Mouse (Mus musculus) forebrain, postnatal 0 days (tissue): ENCODE data around the gene Kcnq5. TPM values are rescaled to one million over a fixed set of nuclear protein-coding genes. Genes with fewer than 3 reads are reported as not detected.

Experiments
- ATAC-seq: fragments of 200-750 bp; cut with Nextera tagmentation; 2 replicates; pipeline ENCODE4 v1.8.0; 2017; ENCODE audit warnings: mild to moderate bottlenecking, moderate library complexity
- DNase-seq: peaks from one replicate; pipeline ENCODE4 v3.0.0-alpha.2; 2015
- H3K27ac ChIP-seq: fragments of 300-500 bp; sonication (generic); 2 replicates; pipeline ENCODE4 v1.5.1; 2014; ENCODE audit warnings: low read depth, mild to moderate bottlenecking, antibody characterized with exemption, low read length, moderate library complexity, mixed read lengths
- H3K27me3 ChIP-seq: fragments of 300-500 bp; sonication (generic); 2 replicates; pipeline ENCODE4 v1.6.1; 2014; ENCODE audit warnings: mild to moderate bottlenecking, low read length, mixed read lengths; ENCODE audit not compliant: insufficient read depth
- H3K36me3 ChIP-seq: fragments of 300-500 bp; sonication (generic); 2 replicates; pipeline ENCODE4 v1.6.1; 2014; ENCODE audit warnings: mild to moderate bottlenecking, moderate library complexity; ENCODE audit not compliant: insufficient read depth
- H3K4me1 ChIP-seq: fragments of 300-500 bp; sonication (generic); 2 replicates; pipeline ENCODE4 v1.6.1; 2014; ENCODE audit warnings: antibody characterized with exemption; ENCODE audit not compliant: insufficient read depth
- H3K4me2 ChIP-seq: fragments of 300-500 bp; sonication (generic); 2 replicates; pipeline ENCODE4 v1.6.1; 2014; ENCODE audit warnings: low read depth, mild to moderate bottlenecking, moderate library complexity
- H3K4me3 ChIP-seq: fragments of 300-500 bp; sonication (generic); 2 replicates; pipeline ENCODE4 v1.5.1; 2014; ENCODE audit warnings: low read depth, low read length, mixed read lengths
- H3K9ac ChIP-seq: fragments of 300-500 bp; sonication (generic); 2 replicates; pipeline ENCODE4 v1.6.1; 2014; ENCODE audit warnings: mild to moderate bottlenecking
- H3K9me3 ChIP-seq: fragments of 300-500 bp; sonication (generic); 2 replicates; pipeline ENCODE4 v1.6.1; 2016; ENCODE audit warnings: low read length
- CTCF ChIP-seq: sonication (generic); IDR thresholded peaks from 2 replicates; pipeline ENCODE4 v1.5.1; 2016; ENCODE audit warnings: antibody characterized with exemption, control low read depth, low read depth
- WGBS: fragments of 180-500 bp; shearing (Covaris S2); extraction: QIAGEN DNeasy Blood & Tissue Kit; methylation state at CpG from one replicate; pipeline ENCODE4 v1.1.7; 2014; 5-methylcytosine and 5-hydroxymethylcytosine counted together
- polyA plus RNA-seq: library from polyadenylated mRNA; unstranded; fragments of >200 nt; fragmentation: Nextera tagmentation; extraction: Ambion mirVana; gene quantifications from 2 replicates; pipeline ENCODE4 v1.2.1, GENCODE M21; 2015
- total RNA-seq: library from RNA; depleted of rRNA; stranded (reverse); fragments of >200 nt; gene quantifications from 2 replicates; pipeline ENCODE4 v1.2.3, GENCODE M21; 2014

The Kcnq5 gene
- total and polyA plus RNA-seq, 2 experiments from 2014 or later = 3.4 to 17.7 TPM

DNA sequence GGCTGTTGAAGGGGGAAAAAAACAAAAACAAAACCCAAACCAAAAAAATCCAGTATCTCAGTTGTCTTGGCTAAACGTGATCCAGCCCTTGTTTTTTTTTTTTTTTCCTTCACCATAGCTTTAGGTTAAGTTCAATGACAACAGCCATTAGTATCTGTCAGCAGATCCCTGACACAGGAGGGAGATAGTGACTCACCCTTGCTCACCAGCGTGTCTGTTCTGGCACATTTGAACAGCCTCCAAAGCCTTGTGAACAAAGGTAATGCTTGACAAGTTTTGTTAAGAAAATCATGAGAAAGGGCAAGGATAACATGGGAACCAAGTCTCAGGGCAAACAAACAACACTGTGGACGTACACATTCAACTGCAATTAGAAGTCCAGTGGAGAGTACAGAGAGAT is 123.2 kb downstream of the Kcnq5 start:
- TF ChIP-seq CTCF = no peak
- no peaks in the 10 kb centered on the region for H3K4me1 ChIP-seq
- WGBS = 45% methylated on average over 3 of the region's 3 CpGs

GRCm38 (mm10) chr1:21837387-21837786 is 124.4 kb downstream of the Kcnq5 start:
- Histone ChIP-seq H3K4me2 (no peak overlapping the region), H3K9ac (no peak overlapping the region), H3K27me3 (no peaks in the 10 kb centered on the region), H3K27ac (no peak overlapping the region), H3K36me3 (no peaks in the 10 kb centered on the region), H3K4me1 (no peaks in the 10 kb centered on the region), H3K4me3 (no peak overlapping the region), H3K9me3 (no peaks in the 10 kb centered on the region)
- DNase-seq (no peak), ATAC-seq (no peak)
- TF ChIP-seq CTCF = no peak
- WGBS = 85% methylated on average over 2 of the region's 2 CpGs

More for the DNA sequence above, 123.2 kb downstream of the Kcnq5 start:
- Histone ChIP-seq H3K9me3 (no peaks in the 10 kb centered on the region), H3K4me2 (no peak overlapping the region), H3K4me3 (no peak overlapping the region), H3K27me3 (no peaks in the 10 kb centered on the region), H3K36me3 (no peaks in the 10 kb centered on the region), H3K27ac (no peak overlapping the region), H3K9ac (no peak overlapping the region)
- no peak for DNase-seq
- ATAC-seq = no peak

GRCm38 (mm10) chr1:21836337-21836736 is 125.4 kb downstream of the Kcnq5 start:
- ATAC-seq = no peak
- H3K36me3 ChIP-seq = no peaks in the 10 kb centered on the region
- no peaks in the 10 kb centered on the region for H3K4me1 ChIP-seq
- no peak for DNase-seq
- H3K27ac ChIP-seq = no peak overlapping the region
- no peaks in the 10 kb centered on the region for H3K9me3 ChIP-seq
- TF ChIP-seq CTCF = no peak
- no peak overlapping the region for H3K4me3 ChIP-seq
- H3K27me3 ChIP-seq = no peaks in the 10 kb centered on the region
- H3K4me2 ChIP-seq = no peak overlapping the region
- H3K9ac ChIP-seq = no peak overlapping the region
- WGBS = 77% methylated on average over 3 of the region's 3 CpGs

- DNase-seq = peak; percentile 10
- ATAC-seq = peak; percentile 61
- 28% methylated on average over 6 of the region's 6 CpGs for WGBS
Measured at GRCm38 (mm10) chr1:21829909-21830455, 131.8 kb downstream of the Kcnq5 start.

GRCm38 (mm10) chr1:21820066-21820630 is 141.6 kb downstream of the Kcnq5 start:
- TF ChIP-seq CTCF = no peak
- Histone ChIP-seq H3K4me1 (no peaks in the 10 kb centered on the region), H3K9ac (no peak overlapping the region), H3K36me3 (no peaks in the 10 kb centered on the region), H3K27me3 (no peaks in the 10 kb centered on the region), H3K27ac (no peak overlapping the region), H3K4me3 (no peak overlapping the region), H3K9me3 (no peaks in the 10 kb centered on the region), H3K4me2 (no peak overlapping the region)
- 16% methylated on average over 10 of the region's 10 CpGs for WGBS
- ATAC-seq = no peak
- no peak for DNase-seq

More at GRCm38 (mm10) chr1:21829909-21830455, 131.8 kb downstream of the Kcnq5 start:
- Histone ChIP-seq H3K4me3 (no peak overlapping the region), H3K36me3 (no peaks in the 10 kb centered on the region), H3K4me2 (no peak overlapping the region), H3K9ac (no peak overlapping the region), H3K4me1 (0 out of 2 replicates have a peak, but pooled peaks cover 5% of the 10 kb centered on the region), H3K27me3 (no peaks in the 10 kb centered on the region), H3K27ac (no peak overlapping the region), H3K9me3 (no peaks in the 10 kb centered on the region)
- TF ChIP-seq CTCF = no peak

GRCm38 (mm10) chr1:21805064-21805463 is 156.7 kb downstream of the Kcnq5 start:
- peak; percentile 64 for ATAC-seq
- H3K9ac ChIP-seq = no peak overlapping the region
- 36% methylated on average over 2 of the region's 2 CpGs for WGBS
- TF ChIP-seq CTCF = no peak
- H3K9me3 ChIP-seq = no peaks in the 10 kb centered on the region
- peak; percentile 55 for DNase-seq
- no peak overlapping the region for H3K4me2 ChIP-seq
- no peaks in the 10 kb centered on the region for H3K36me3 ChIP-seq
- no peaks in the 10 kb centered on the region for H3K27me3 ChIP-seq
- H3K27ac ChIP-seq = no peak overlapping the region
- H3K4me1 ChIP-seq = 0 out of 2 replicates have a peak, but pooled peaks cover 4% of the 10 kb centered on the region
- no peak overlapping the region for H3K4me3 ChIP-seq

GRCm38 (mm10) chr1:21804477-21804866 is 157.3 kb downstream of the Kcnq5 start:
- 42% methylated on average over 2 of the region's 2 CpGs for WGBS
- TF ChIP-seq CTCF = no peak
- H3K9ac ChIP-seq = no peak overlapping the region
- DNase-seq (peak; percentile 47), ATAC-seq (peak; percentile 32; the same call in 1 of the 2 replicates)
- H3K36me3 ChIP-seq = no peaks in the 10 kb centered on the region
- no peak overlapping the region for H3K4me3 ChIP-seq
- no peak overlapping the region for H3K4me2 ChIP-seq
- no peaks in the 10 kb centered on the region for H3K9me3 ChIP-seq
- no peaks in the 10 kb centered on the region for H3K27me3 ChIP-seq
- no peak overlapping the region for H3K27ac ChIP-seq
- 0 out of 2 replicates have a peak, but pooled peaks cover 4% of the 10 kb centered on the region for H3K4me1 ChIP-seq
